Mouse (Mus musculus): Measurements from ENCODE around the gene Tubg2.

DNA sequence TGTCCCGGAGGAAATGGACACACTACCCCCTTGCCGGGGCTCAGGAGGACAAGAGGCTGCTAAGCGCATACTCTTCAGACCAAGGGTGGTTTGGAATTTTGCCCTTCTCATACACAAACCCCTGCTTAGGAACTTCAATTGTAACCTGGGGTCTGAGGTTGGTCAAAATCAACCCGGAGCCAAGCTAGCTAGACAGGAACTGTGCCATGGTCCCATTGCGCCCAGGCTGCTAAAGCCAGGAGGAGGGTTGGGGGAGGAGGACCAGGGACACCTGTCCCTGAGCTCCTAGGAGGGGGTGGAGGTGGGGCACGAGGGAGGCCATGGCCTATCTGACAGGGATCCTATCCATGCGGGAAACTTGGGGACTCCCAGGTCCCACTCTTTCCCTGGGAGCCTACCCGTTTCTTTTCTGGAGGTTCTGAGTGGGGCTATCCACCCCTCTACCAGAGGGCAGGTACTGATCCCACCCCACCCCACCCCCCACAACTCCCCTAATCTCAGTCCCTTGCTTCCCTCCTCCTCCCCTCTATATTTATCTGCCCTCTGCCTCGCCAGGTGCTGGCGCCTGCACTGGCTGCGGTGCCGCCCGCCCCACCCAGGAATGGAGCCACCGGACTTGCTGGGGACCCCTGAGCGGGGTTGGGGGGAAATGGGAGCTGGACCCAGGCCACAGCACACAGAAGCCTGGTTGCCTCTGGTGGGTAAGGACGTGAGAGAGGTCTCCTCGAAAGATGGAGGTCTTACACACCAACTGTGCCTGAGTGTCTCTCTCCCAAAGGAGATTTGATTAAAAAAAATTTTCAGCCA is 13.8 kb downstream of the Tubg2 start:
- TF ChIP-seq CTCF (IDR thresholded peaks at IDR 0.05; ENCODE audit: control insufficient read depth, insufficient read depth, insufficient replicate concordance, low read depth, low read length) (no peak), POLR2A (IDR thresholded peaks at IDR 0.05; ENCODE audit: control insufficient read depth, low read depth, low read length) (no peak)

Data from testis, adult 2 months (tissue).